Mouse (Mus musculus) adrenal gland, postnatal 4 days (tissue): ENCODE measurements around the gene Rdh5. TPM values are rescaled to one million over a fixed set of nuclear protein-coding genes. Genes with fewer than 3 reads are reported as not detected.

ENCODE experiments used
- DNase-seq, 2 experiments: peaks; one replicate each; pipeline ENCODE4 v3.0.0; 2021 to 2022; ENCODE audit warnings: low spot score in 2 of 2, mixed read lengths in 2 of 2
- total RNA-seq, 2 experiments: library from RNA; stranded (reverse); gene quantifications; 2 replicates each; pipeline ENCODE4 v1.2.3; 2021

Gene Rdh5
- total RNA-seq, 2 experiments from 2014 or later = 13.5 to 24.2 TPM

DNA sequence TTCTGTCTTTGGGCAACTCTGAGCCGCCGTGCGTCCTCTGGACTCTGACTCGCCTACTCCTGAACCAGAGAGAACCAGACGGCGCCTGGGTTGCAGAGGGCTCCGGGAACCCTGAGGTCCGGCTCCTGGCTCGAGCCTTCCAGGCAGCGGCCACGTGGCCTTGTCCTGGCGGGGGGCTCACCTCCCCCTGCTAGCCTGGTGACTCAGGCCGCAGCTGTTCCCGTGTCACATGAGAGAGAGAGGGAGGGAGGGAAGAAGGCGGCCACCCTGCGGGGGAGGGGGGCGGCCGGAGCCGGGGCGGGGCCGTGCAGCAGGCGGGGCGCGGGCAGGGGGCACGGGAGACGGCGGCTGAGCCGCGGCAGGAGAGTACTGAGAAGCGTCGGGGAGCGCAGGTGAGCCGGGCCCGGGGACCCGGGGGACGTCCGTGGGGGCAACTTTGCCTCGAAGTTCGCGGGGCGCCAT, 13.1 kb downstream of the Rdh5 start:
- DNase-seq = peak; percentile 63 to 80

GRCm38 (mm10) chr10:128908778-128909448, 13.8 kb downstream of the Rdh5 start:
- DNase-seq = no peak

DNA sequence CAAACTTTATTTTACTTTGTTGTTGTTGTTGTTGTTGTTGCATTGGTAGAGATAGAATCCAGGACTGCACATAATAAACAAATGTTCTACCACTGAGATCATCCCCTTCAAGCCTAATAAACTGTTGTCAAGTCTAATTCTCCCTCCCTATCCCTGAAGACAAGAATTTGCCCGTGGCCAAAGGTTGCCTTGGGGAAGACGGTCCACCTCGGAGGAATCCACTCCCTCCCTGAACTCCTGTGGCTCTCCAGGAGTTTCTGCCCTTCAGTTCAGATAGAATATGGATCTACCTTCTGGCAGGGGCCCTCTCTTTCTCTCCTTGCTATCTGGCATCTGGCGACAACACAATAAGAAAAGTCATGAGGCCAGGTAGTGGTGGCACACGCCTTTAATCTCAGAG, 17.9 kb downstream of the Rdh5 start:
- DNase-seq = no peak

GRCm38 (mm10) chr10:128902409-128902988, 20.2 kb downstream of the Rdh5 start:
- DNase-seq = no peak

DNA sequence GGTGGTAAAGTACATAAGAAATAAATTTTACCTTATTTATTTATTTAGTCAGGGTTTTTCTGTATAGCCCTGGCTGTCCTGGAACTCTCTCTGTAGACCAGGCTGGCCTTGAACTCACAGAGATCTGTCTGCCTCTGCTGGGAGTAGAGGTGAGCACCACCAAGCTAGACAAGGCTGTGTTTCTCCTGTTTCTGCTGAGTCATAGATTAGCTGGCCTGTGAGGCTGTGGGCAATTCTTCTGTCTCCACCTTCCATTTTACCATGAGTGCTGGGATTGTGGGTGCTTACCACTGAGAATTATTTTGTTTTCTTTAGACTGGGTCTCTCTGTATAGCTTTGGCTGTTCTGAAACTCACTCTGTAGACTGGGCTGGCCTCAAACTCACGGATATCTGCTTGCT, 21.3 kb downstream of the Rdh5 start:
- DNase-seq = no peak

DNA sequence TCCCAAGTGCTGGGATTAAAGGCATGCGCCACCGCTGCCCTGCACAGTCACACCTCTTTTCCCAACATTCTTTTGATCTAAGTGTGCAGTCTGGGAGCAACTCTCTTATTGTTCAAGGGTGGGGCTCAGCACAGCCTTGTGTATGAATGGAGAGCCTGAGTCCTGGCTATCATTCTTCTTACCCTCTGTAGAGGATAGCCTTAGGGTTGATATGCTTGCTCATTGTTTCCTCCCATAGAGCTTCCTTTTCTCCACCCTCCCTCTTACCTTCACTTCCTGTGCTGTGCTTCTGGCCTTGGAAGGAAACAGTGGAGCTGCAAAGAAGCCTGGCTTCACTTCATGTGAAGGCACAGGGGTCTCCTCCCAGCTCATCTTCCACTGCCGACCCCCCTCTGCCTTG, 22.0 kb downstream of the Rdh5 start, which contains the start of gene Cd63:
Gene Cd63 (plus strand): TSS at position 292 of the 400 bp plus-strand sequence.
- no peak for DNase-seq

GRCm38 (mm10) chr10:128899759-128900490, 22.8 kb downstream of the Rdh5 start:
- no peak for DNase-seq

DNA sequence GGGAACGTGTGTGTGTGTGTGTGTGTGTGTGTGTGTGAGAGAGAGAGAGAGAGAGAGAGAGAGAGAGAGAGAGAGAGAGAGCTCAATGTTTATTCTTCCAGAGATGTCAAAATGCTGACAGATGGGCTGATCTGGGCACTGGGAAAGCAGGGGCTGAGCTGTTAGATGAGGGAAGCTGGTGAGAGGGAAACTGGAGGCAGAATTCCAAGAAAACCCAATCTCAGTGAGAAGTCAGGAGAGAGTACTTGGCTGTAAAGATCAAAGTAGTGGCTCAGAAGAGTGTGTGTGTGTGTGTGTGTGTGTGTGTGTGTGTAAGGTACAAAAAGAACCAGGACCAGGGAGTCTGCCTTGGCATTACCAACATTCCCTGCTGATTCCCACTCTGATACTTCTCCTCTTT, 25.2 kb downstream of the Rdh5 start:
- no peak for DNase-seq

GRCm38 (mm10) chr10:128896807-128897206, 25.9 kb downstream of the Rdh5 start:
- no peak for DNase-seq

GRCm38 (mm10) chr10:128895952-128896693, 26.6 kb downstream of the Rdh5 start:
- no peak for DNase-seq

DNA sequence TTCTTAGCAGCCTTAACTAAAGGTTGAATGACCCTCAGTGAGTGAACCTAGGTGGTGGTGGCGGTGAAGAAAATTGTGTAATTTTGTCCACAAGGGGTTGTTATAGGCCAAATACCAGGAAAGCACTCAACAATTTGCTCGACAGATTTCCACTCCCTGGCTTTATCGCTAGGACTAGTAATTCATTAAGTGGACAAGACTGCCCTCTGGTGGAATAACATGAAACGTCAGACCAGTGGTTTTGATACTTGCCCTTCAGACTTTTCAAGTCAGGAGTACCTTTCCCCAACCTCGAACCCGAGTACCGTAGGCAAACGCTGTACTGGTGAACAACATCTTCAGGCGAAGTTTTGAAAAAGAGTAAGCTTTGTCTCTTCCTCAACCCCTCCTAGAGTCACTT, 27.3 kb downstream of the Rdh5 start:
- peak in 1 of 2 experiments; percentile 53 for DNase-seq

DNA sequence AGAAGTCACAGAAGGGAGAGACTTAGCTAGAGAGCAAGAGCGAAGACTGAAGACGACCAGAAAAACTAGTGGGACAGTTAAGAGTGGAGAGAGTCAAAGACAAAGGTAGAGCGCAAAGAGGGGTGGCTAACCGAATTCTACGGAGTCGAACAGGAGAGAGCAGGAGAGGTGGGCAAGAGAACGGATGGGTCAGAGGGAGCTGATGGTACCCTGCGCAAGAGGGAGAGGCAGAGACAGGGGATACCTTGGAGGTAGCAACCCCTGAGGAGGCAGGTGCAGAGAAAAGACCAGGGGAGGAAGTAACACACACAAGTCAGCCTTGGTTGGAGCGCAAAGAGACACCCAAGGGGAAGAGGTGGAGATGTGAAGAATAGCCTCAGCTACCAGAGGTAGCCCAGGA, 30.4 kb downstream of the Rdh5 start:
- no peak for DNase-seq

DNA sequence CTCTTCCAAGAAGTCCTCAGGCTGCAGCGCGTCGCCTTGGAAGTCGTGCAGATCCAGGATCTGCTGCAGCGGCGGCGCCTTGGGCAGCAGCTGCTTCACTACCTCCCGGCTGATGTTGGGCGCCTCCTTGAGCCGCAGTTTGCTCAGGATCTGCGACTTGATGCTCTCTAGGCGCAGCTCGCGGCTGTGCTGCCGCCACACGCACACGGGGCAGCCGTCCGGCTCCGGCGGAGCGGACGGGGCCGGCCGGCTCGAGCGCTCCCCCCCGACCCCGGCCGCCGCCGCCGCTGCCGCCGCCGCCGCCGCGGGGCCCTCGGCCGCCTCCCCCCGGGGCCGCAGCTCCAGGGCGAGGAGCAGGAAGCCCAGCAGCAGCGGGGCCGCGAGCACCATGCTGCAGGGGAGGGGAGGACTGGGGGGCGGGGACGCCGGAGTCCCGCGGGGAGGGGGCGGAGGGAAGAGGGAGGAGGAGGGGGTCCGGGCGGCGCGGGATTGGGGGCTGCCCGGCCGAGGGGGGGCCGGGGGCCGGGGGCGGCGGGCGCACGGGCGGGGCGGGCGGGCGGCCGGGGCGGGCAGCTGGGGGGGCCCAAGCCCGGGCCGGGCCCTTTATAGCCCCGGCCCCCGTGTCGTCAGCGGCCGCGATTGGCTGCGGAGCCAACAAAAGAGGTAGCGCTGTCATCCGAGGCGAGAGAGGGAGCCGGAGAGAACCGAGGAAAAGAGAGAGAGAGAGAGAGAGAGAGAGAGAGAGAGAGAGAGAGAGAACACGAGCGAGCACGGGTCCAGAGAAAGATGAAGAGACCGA, 31.2 kb downstream of the Rdh5 start, which contains the start of gene Gdf11:
Gene Gdf11 (minus strand): TSS at position 423 of the 799 bp plus-strand sequence.
- no peak for DNase-seq

- DNase-seq = no peak
These were observed 32.0 kb downstream of the Rdh5 start for GRCm38 (mm10) chr10:128890383-128891295.

- DNase-seq = no peak
These were observed 32.8 kb downstream of the Rdh5 start for GRCm38 (mm10) chr10:128889846-128890245.

DNA sequence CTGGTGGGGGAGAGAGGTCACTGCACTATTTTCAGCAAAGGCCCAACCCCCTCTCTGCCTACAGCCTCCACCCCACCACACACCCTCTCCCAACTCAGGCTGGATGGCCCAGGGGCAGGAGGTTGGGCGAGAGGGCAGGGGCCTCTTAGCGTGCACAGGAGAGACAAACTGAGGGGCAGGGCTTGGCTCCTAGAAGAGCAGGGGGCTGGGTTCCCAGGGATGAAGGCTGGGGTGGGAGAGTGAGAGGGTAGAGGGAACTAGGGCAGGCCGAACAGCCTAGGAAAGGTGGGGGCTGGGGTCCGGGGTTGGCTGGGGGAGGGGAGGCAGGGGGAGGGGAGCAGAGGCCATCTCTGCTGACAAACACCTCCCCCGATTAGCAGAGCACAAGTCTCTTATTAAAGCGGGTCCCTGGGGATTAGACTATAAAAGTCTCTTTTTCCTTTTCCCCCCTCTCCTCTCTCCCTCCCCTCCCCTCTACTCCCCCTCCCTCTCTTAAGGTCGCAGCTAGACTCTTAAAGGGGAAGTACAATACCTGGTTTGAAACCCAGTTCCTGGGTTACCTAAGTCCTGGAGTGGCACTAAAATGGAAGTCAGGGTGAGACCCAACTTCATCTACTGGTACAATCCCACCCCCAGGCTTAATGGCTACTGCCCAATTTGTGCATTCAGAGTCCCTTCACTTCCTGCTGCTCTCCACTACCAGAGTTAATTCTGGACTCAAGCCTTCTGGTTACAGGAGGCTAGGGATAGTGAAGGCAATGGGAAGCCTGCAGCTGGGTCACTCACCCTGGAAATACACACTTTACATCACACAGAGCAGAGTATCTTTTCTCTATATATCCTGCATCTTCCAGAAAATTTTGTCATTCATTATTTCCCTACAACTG, 33.5 kb downstream of the Rdh5 start:
- DNase-seq = no peak

DNA sequence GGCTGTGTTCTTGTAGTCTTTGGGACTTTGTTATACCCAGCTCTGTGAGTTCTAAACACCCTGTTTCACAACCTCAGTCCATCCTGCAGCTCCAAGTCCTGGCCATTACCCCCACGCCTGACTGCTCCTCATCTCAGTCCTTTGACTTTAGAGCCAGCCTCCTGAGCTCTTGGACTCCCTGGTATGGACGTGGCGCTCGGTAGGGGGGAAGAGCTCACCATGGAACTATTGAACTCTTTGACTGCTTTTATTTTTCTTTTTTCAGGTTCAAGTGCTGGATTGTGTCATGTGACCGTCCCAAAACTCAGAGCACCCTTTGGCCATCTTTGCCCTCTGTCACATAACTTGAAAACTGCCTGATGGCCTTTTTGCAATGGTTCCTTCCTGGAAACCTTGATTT, 40.6 kb downstream of the Rdh5 start:
- no peak for DNase-seq

- DNase-seq = no peak
These were observed 43.9 kb downstream of the Rdh5 start for GRCm38 (mm10) chr10:128878811-128879210.

GRCm38 (mm10) chr10:128878291-128878690, 44.4 kb downstream of the Rdh5 start:
- no peak for DNase-seq
